Mouse (Mus musculus): ENCODE data around the gene Gm9508. TPM values are rescaled to one million over a fixed set of nuclear protein-coding genes. Genes with fewer than 3 reads are reported as not detected.

The Gm9508 gene
- polyA plus RNA-seq, 1 experiment from 2014 or later = not detected

DNA sequence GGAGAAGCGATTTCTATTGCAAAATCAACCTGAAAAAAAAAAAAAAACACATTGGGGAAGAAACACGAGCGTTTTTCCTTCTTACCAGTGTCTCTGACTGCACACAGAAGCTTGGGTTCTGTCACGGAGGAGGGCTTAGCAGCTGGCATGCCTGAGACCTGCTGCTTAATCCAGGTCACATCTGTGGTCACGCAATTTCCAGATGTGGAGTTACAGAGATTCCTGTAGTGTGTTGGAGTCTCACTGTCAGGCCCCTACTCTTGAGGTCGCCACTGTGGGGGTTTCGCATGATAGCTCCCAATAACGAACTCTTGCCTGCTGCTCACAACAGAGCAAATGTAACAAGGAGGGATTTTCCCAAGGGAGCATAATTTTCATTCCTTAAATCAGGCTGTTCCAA lies 12.9 kb downstream of the Gm9508 start:
- H3K9ac ChIP-seq (ENCODE audit: low read length) = no peak overlapping the region
- no peak overlapping the region for H3K27ac ChIP-seq (ENCODE audit: low read depth)
- no peak overlapping the region for H3K4me2 ChIP-seq (ENCODE audit: low read length)
- no peaks in the 10 kb centered on the region for H3K36me3 ChIP-seq (ENCODE audit: control insufficient read depth, insufficient read depth, low read length)
- H3K9me3 ChIP-seq (ENCODE audit: control insufficient read depth, low read length) = no peaks in the 10 kb centered on the region
- WGBS = 32% methylated on average over 8 of the region's 8 CpGs
- H3K27me3 ChIP-seq (replicated peaks; ENCODE audit: control insufficient read depth, insufficient read depth, low read length) = peaks cover 36% of the 10 kb centered on the region
- DNase-seq (ENCODE audit: low spot score) (no peak), ATAC-seq (replicated peaks; ENCODE audit: low FRiP score, low TSS enrichment, low read depth) (no peak)
- no peak overlapping the region for H3K4me3 ChIP-seq (ENCODE audit: low read depth, low read length)
- no peaks in the 10 kb centered on the region for H3K4me1 ChIP-seq (replicated peaks; ENCODE audit: control insufficient read depth, insufficient read depth, low read length)

DNA sequence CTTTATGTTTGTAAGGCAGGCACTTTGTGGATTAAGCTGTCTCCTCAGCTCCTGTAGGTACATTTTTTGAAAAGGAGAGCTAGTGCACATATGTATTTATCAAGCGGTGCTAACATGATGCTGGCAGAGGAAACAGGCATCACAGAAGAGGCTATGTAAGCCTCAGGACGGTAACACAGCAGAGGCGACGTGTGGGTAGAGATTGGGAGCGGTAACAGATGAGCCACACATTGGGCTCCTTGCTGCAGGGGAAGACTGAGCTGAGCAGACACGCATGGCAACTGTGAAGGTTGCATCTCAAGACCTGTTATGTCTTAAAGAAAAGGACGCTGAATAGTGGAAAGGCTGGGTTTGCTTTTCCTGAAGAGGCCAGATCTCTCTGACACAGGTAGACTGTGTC lies 14.0 kb downstream of the Gm9508 start:
- no peak overlapping the region for H3K9ac ChIP-seq (ENCODE audit: low read length)
- ATAC-seq (replicated peaks; ENCODE audit: low FRiP score, low TSS enrichment, low read depth) = no peak
- no peak overlapping the region for H3K4me2 ChIP-seq (ENCODE audit: low read length)
- 77% methylated on average over 7 of the region's 7 CpGs for WGBS
- no peaks in the 10 kb centered on the region for H3K9me3 ChIP-seq (ENCODE audit: control insufficient read depth, low read length)
- H3K36me3 ChIP-seq (ENCODE audit: control insufficient read depth, insufficient read depth, low read length) = no peaks in the 10 kb centered on the region
- no peak for DNase-seq (ENCODE audit: low spot score)
- H3K4me1 ChIP-seq (replicated peaks; ENCODE audit: control insufficient read depth, insufficient read depth, low read length) = peaks cover under 1% of the 10 kb centered on the region; the same call in 1 of the 2 replicates
- H3K27me3 ChIP-seq (replicated peaks; ENCODE audit: control insufficient read depth, insufficient read depth, low read length) = peaks cover 47% of the 10 kb centered on the region
- H3K4me3 ChIP-seq (ENCODE audit: low read depth, low read length) = no peak overlapping the region
- H3K27ac ChIP-seq (ENCODE audit: low read depth) = no peak overlapping the region

GRCm38 (mm10) chr10:77677562-77677961 lies 19.5 kb downstream of the Gm9508 start:
- no peak overlapping the region for H3K9ac ChIP-seq (ENCODE audit: low read length)
- peak overlapping the region; percentile 18 for H3K4me3 ChIP-seq (ENCODE audit: low read depth, low read length)
- H3K36me3 ChIP-seq (ENCODE audit: control insufficient read depth, insufficient read depth, low read length) = no peaks in the 10 kb centered on the region
- H3K4me2 ChIP-seq (ENCODE audit: low read length) = peak overlapping the region; percentile 50
- ATAC-seq (replicated peaks; ENCODE audit: low FRiP score, low TSS enrichment, low read depth) = no peak
- under 1% methylated on average over 35 of the region's 35 CpGs for WGBS
- peaks cover 5% of the 10 kb centered on the region; the same call in 1 of the 2 replicates for H3K4me1 ChIP-seq (replicated peaks; ENCODE audit: control insufficient read depth, insufficient read depth, low read length)
- H3K27ac ChIP-seq (ENCODE audit: low read depth) = no peak overlapping the region
- DNase-seq (ENCODE audit: low spot score) = no peak
- H3K9me3 ChIP-seq (ENCODE audit: control insufficient read depth, low read length) = no peaks in the 10 kb centered on the region
- H3K27me3 ChIP-seq (replicated peaks; ENCODE audit: control insufficient read depth, insufficient read depth, low read length) = peaks cover 29% of the 10 kb centered on the region

- H3K9me3 ChIP-seq (ENCODE audit: control insufficient read depth, low read length) = no peaks in the 10 kb centered on the region
- no peak for ATAC-seq (replicated peaks; ENCODE audit: low FRiP score, low TSS enrichment, low read depth)
- H3K9ac ChIP-seq (ENCODE audit: low read length) = no peak overlapping the region
- no peak for DNase-seq (ENCODE audit: low spot score)
- no peak overlapping the region for H3K4me2 ChIP-seq (ENCODE audit: low read length)
- H3K4me1 ChIP-seq (replicated peaks; ENCODE audit: control insufficient read depth, insufficient read depth, low read length) = peaks cover 5% of the 10 kb centered on the region; the same call in 1 of the 2 replicates
- no peak overlapping the region for H3K27ac ChIP-seq (ENCODE audit: low read depth)
- WGBS = 56% methylated on average over 13 of the region's 13 CpGs
- no peaks in the 10 kb centered on the region for H3K36me3 ChIP-seq (ENCODE audit: control insufficient read depth, insufficient read depth, low read length)
- H3K27me3 ChIP-seq (replicated peaks; ENCODE audit: control insufficient read depth, insufficient read depth, low read length) = peaks cover 23% of the 10 kb centered on the region
- H3K4me3 ChIP-seq (ENCODE audit: low read depth, low read length) = no peak overlapping the region
These were observed 23.3 kb downstream of the Gm9508 start for GRCm38 (mm10) chr10:77673765-77674164.

DNA sequence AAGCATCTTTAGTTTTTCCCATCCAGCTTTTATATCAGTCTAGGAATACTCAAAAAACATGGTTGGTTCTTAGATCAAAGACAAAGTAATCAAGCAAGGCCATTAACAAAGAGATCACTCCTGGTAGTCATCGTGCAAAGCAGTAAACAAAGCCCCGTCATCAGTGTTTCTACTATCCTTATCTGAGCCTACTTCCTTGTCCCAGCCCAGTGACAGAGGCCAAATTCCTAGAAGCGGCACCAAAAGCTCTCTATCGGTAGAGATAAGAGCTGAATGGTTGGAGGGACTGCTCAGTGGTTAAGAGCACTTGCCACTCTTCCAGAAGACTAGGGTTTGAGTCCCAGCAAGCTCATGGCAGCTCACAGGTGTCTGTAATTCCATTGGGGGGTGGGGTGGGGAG lies 25.5 kb downstream of the Gm9508 start:
- peaks cover 3% of the 10 kb centered on the region; the same call in 1 of the 2 replicates for H3K27me3 ChIP-seq (replicated peaks; ENCODE audit: control insufficient read depth, insufficient read depth, low read length)
- no peaks in the 10 kb centered on the region for H3K36me3 ChIP-seq (ENCODE audit: control insufficient read depth, insufficient read depth, low read length)
- H3K4me3 ChIP-seq (ENCODE audit: low read depth, low read length) = no peak overlapping the region
- ATAC-seq (replicated peaks; ENCODE audit: low FRiP score, low TSS enrichment, low read depth) (no peak), DNase-seq (ENCODE audit: low spot score) (no peak)
- WGBS = 32% methylated on average over 4 of the region's 4 CpGs
- no peak overlapping the region for H3K4me2 ChIP-seq (ENCODE audit: low read length)
- no peak overlapping the region for H3K27ac ChIP-seq (ENCODE audit: low read depth)
- H3K9me3 ChIP-seq (ENCODE audit: control insufficient read depth, low read length) = no peaks in the 10 kb centered on the region
- no peaks in the 10 kb centered on the region for H3K4me1 ChIP-seq (replicated peaks; ENCODE audit: control insufficient read depth, insufficient read depth, low read length)
- H3K9ac ChIP-seq (ENCODE audit: low read length) = no peak overlapping the region

GRCm38 (mm10) chr10:77670710-77671109 lies 26.3 kb downstream of the Gm9508 start:
- WGBS = 71% methylated on average over 4 of the region's 4 CpGs
- DNase-seq (ENCODE audit: low spot score) = no peak
- H3K36me3 ChIP-seq (ENCODE audit: control insufficient read depth, insufficient read depth, low read length) = no peaks in the 10 kb centered on the region
- H3K9me3 ChIP-seq (ENCODE audit: control insufficient read depth, low read length) = no peaks in the 10 kb centered on the region
- no peak overlapping the region for H3K4me3 ChIP-seq (ENCODE audit: low read depth, low read length)
- H3K4me1 ChIP-seq (replicated peaks; ENCODE audit: control insufficient read depth, insufficient read depth, low read length) = no peaks in the 10 kb centered on the region
- H3K27ac ChIP-seq (ENCODE audit: low read depth) = no peak overlapping the region
- 0 out of 2 replicates have a peak, but pooled peaks cover 2% of the 10 kb centered on the region for H3K27me3 ChIP-seq (replicated peaks; ENCODE audit: control insufficient read depth, insufficient read depth, low read length)
- H3K4me2 ChIP-seq (ENCODE audit: low read length) = no peak overlapping the region
- no peak overlapping the region for H3K9ac ChIP-seq (ENCODE audit: low read length)
- no peak for ATAC-seq (replicated peaks; ENCODE audit: low FRiP score, low TSS enrichment, low read depth)

- no peak for ATAC-seq (replicated peaks; ENCODE audit: low FRiP score, low TSS enrichment, low read depth)
- Histone ChIP-seq H3K27me3 (replicated peaks; ENCODE audit: control insufficient read depth, insufficient read depth, low read length) (no peaks in the 10 kb centered on the region), H3K9me3 (ENCODE audit: control insufficient read depth, low read length) (no peaks in the 10 kb centered on the region), H3K36me3 (ENCODE audit: control insufficient read depth, insufficient read depth, low read length) (no peaks in the 10 kb centered on the region), H3K4me2 (ENCODE audit: low read length) (no peak overlapping the region), H3K9ac (ENCODE audit: low read length) (no peak overlapping the region), H3K4me1 (replicated peaks; ENCODE audit: control insufficient read depth, insufficient read depth, low read length) (no peaks in the 10 kb centered on the region), H3K4me3 (ENCODE audit: low read depth, low read length) (no peak overlapping the region), H3K27ac (ENCODE audit: low read depth) (no peak overlapping the region)
- 83% methylated on average over 4 of the region's 4 CpGs for WGBS
- no peak for DNase-seq (ENCODE audit: low spot score)
These were observed 29.6 kb downstream of the Gm9508 start for GRCm38 (mm10) chr10:77667402-77667801.

DNA sequence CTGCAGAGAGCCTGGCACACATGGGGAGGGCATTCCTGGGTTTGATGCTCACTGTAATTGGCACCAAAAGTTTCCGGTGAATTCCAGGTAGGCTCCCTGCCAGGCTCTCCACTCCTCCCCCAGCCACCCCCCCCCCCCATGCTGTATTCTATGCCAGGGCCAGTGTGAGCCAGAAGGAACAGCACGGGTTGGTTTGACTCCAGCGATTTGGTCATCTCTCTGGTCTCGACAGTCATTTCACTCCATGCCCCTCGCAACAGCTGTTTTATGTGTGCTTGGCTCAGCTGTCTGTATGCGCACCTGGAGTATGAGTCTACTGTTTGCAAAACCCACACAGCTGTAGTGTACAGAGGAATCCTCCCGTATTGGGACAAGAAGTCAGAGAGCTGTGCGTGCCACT lies 30.7 kb downstream of the Gm9508 start:
- ATAC-seq (replicated peaks; ENCODE audit: low FRiP score, low TSS enrichment, low read depth) = no peak
- no peak overlapping the region for H3K9ac ChIP-seq (ENCODE audit: low read length)
- H3K36me3 ChIP-seq (ENCODE audit: control insufficient read depth, insufficient read depth, low read length) = no peaks in the 10 kb centered on the region
- no peak overlapping the region for H3K4me3 ChIP-seq (ENCODE audit: low read depth, low read length)
- no peaks in the 10 kb centered on the region for H3K4me1 ChIP-seq (replicated peaks; ENCODE audit: control insufficient read depth, insufficient read depth, low read length)
- H3K9me3 ChIP-seq (ENCODE audit: control insufficient read depth, low read length) = no peaks in the 10 kb centered on the region
- H3K4me2 ChIP-seq (ENCODE audit: low read length) = no peak overlapping the region
- no peak for DNase-seq (ENCODE audit: low spot score)
- WGBS = 71% methylated on average over 8 of the region's 8 CpGs
- no peak overlapping the region for H3K27ac ChIP-seq (ENCODE audit: low read depth)
- H3K27me3 ChIP-seq (replicated peaks; ENCODE audit: control insufficient read depth, insufficient read depth, low read length) = no peaks in the 10 kb centered on the region

GRCm38 (mm10) chr10:77663949-77664665 lies 32.9 kb downstream of the Gm9508 start:
- DNase-seq (ENCODE audit: low spot score) (no peak), ATAC-seq (replicated peaks; ENCODE audit: low FRiP score, low TSS enrichment, low read depth) (no peak)
- H3K9ac ChIP-seq (ENCODE audit: low read length) = no peak overlapping the region
- no peaks in the 10 kb centered on the region for H3K36me3 ChIP-seq (ENCODE audit: control insufficient read depth, insufficient read depth, low read length)
- H3K4me2 ChIP-seq (ENCODE audit: low read length) = no peak overlapping the region
- no peaks in the 10 kb centered on the region for H3K4me1 ChIP-seq (replicated peaks; ENCODE audit: control insufficient read depth, insufficient read depth, low read length)
- H3K9me3 ChIP-seq (ENCODE audit: control insufficient read depth, low read length) = no peaks in the 10 kb centered on the region
- no peaks in the 10 kb centered on the region for H3K27me3 ChIP-seq (replicated peaks; ENCODE audit: control insufficient read depth, insufficient read depth, low read length)
- 35% methylated on average over 43 of the region's 43 CpGs for WGBS
- no peak overlapping the region for H3K27ac ChIP-seq (ENCODE audit: low read depth)
- H3K4me3 ChIP-seq (ENCODE audit: low read depth, low read length) = no peak overlapping the region

Measured in intestine, embryonic 14.5 days (tissue).